Mouse (Mus musculus) NIH3T3 (cell line): Measurements from ENCODE around the gene Klk7.

Experiments used
- DNase-seq: peaks from one replicate; pipeline ENCODE4 v3.0.0-alpha.2; 2012; ENCODE audit warnings: low read depth

The Klk7 gene

GRCm38 (mm10) chr7:43810994-43811393 is at the start of gene Klk7:
Gene Klk7, plus strand, starts transcription at chr7:43811294.
- DNase-seq, result no peak

- no peak for DNase-seq
Measured at GRCm38 (mm10) chr7:43766484-43766883, 44.6 kb upstream of the Klk7 start.

GRCm38 (mm10) chr7:43768597-43768996 is 42.5 kb upstream of the Klk7 start, which contains the start of gene Klk12:
Gene Klk12, plus strand, starts transcription at chr7:43768897.
- no peak for DNase-seq

- no peak for DNase-seq
Measured at GRCm38 (mm10) chr7:43769636-43770035, 41.5 kb upstream of the Klk7 start.

GRCm38 (mm10) chr7:43770701-43771100 is 40.4 kb upstream of the Klk7 start:
- no peak for DNase-seq

- DNase-seq, result no peak
Measured at GRCm38 (mm10) chr7:43771916-43772315, 39.2 kb upstream of the Klk7 start.

GRCm38 (mm10) chr7:43772901-43773300 is 38.2 kb upstream of the Klk7 start:
- no peak for DNase-seq

GRCm38 (mm10) chr7:43774364-43774763 is 36.7 kb upstream of the Klk7 start, which contains the start of gene Klk11:
Gene Klk11, plus strand, starts transcription at chr7:43774604.
- DNase-seq, result no peak

GRCm38 (mm10) chr7:43774802-43775201 is 36.3 kb upstream of the Klk7 start:
- DNase-seq, result no peak

- no peak for DNase-seq
Measured at GRCm38 (mm10) chr7:43775311-43776057, 35.6 kb upstream of the Klk7 start.

GRCm38 (mm10) chr7:43776506-43776905 is 34.6 kb upstream of the Klk7 start:
- DNase-seq, result no peak

GRCm38 (mm10) chr7:43777423-43777822 is 33.7 kb upstream of the Klk7 start:
- DNase-seq, result no peak

- no peak for DNase-seq
Measured at GRCm38 (mm10) chr7:43778176-43778970, 32.7 kb upstream of the Klk7 start.

- peak; percentile 57 for DNase-seq
Measured at GRCm38 (mm10) chr7:43780241-43780640, 30.9 kb upstream of the Klk7 start.

- DNase-seq, result peak; percentile 59
Measured at GRCm38 (mm10) chr7:43780746-43781145, 30.3 kb upstream of the Klk7 start, which contains the start of gene Klk10. Gene Klk10, plus strand, starts transcription at chr7:43781035.

- DNase-seq, result no peak
Measured at GRCm38 (mm10) chr7:43781541-43781940, 29.6 kb upstream of the Klk7 start.

GRCm38 (mm10) chr7:43782275-43783265 is 28.5 kb upstream of the Klk7 start:
- DNase-seq, result peak; percentile 53

GRCm38 (mm10) chr7:43785286-43785685 is 25.8 kb upstream of the Klk7 start:
- DNase-seq, result peak; percentile 77

GRCm38 (mm10) chr7:43788096-43788495 is 23.0 kb upstream of the Klk7 start:
- DNase-seq, result peak; percentile 73

- DNase-seq, result peak; percentile 55
Measured at GRCm38 (mm10) chr7:43789295-43789694, 21.8 kb upstream of the Klk7 start.

- DNase-seq, result no peak
Measured at GRCm38 (mm10) chr7:43791591-43791990, 19.5 kb upstream of the Klk7 start, which contains the start of gene Klk9. Gene Klk9, plus strand, starts transcription at chr7:43791891.

- peak; percentile 71 for DNase-seq
Measured at GRCm38 (mm10) chr7:43796355-43796754, 14.7 kb upstream of the Klk7 start.
